Mouse (Mus musculus): ENCODE data around the gene Pfkfb1.

DNA sequence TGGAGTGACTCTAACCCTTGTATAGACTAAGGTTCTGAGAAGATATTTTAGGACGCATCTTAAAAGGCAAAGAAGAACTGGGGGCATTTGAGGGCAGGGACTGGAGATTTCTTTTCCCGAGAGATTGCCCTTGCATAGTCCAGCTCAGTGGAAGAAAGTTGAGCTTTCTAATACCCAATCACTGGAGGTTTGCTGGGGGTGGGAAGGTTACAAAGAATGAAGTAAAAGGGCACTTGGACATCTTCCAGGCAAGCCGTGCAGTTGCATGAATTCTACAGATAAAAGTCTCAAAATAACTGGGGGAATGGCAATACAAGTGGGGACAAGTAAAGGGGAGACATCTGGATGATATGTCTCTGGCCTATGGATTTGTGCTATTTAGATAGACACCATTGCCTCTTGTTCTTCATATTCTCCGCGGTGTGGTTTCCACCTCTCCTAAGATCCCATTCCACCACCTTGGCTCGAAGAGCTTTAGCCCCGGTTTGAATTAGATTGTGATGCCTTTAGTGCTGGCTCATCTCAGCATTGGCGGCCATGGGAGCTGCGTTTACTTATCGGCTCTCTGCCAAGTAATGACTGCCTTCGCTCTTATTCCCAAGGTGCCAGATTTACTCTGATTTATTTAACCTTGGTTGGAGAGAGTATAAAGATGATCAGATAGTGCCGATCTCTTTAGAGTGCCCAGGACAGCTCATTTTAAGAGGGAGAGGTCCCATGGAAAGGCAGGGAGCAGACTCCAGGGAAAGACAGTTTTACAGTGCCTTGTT is 5.4 kb downstream of the Pfkfb1 start:
- TF ChIP-seq CTCF (IDR thresholded peaks at IDR 0.05; ENCODE audit: low read depth, low read length) (no peak), GATA1 (IDR thresholded peaks at IDR 0.05; ENCODE audit: borderline replicate concordance, low read length) (no peak), POLR2AphosphoS5 (IDR thresholded peaks at IDR 0.05; ENCODE audit: insufficient replicate concordance, low read depth, low read length) (no peak), GATA2 (IDR thresholded peaks at IDR 0.05; ENCODE audit: borderline replicate concordance, low read depth, low read length) (no peak)

Data from G1E (cell line).